Mouse (Mus musculus) midbrain, postnatal 0 days (tissue): Measurements from ENCODE around the gene Maml3. TPM values are rescaled to one million over a fixed set of nuclear protein-coding genes. Genes with fewer than 3 reads are reported as not detected.
A peak's percentile ranks its signal among the peaks of the same experiment; 100 is the strongest.

Experiments used
- ATAC-seq: fragments of 200-750 bp; cut with Nextera tagmentation; 2 replicates; pipeline ENCODE4 v1.8.0; 2017; ENCODE audit warnings: moderate number of reproducible peaks, mild to moderate bottlenecking, moderate TSS enrichment, moderate library complexity; ENCODE audit not compliant: low FRiP score
- DNase-seq: peaks from one replicate; pipeline ENCODE4 v3.0.0-alpha.2; 2015; ENCODE audit warnings: low spot score
- H3K27ac ChIP-seq: fragments of 300-500 bp; sonication (generic); 2 replicates; pipeline ENCODE4 v1.5.1; 2014; ENCODE audit warnings: low read depth, mild to moderate bottlenecking, low read length, mixed read lengths
- H3K27me3 ChIP-seq: fragments of 300-500 bp; sonication (generic); 2 replicates; pipeline ENCODE4 v1.6.1; 2014; ENCODE audit warnings: low read length, control low read depth, mixed read lengths; ENCODE audit not compliant: insufficient read depth
- H3K36me3 ChIP-seq: fragments of 300-500 bp; sonication (generic); 2 replicates; pipeline ENCODE4 v1.6.1; 2014; ENCODE audit warnings: low read length, control low read depth, mixed read lengths; ENCODE audit not compliant: insufficient read depth
- H3K4me1 ChIP-seq: fragments of 300-500 bp; sonication (generic); 2 replicates; pipeline ENCODE4 v1.6.1; 2014; ENCODE audit warnings: mild to moderate bottlenecking, control low read depth, antibody characterized with exemption, low read length, mixed read lengths; ENCODE audit not compliant: insufficient read depth
- H3K4me2 ChIP-seq: fragments of 300-500 bp; sonication (generic); 2 replicates; pipeline ENCODE4 v1.6.1; 2014; ENCODE audit warnings: low read depth, mild to moderate bottlenecking, low read length, mixed read lengths; ENCODE audit not compliant: poor library complexity, severe bottlenecking
- H3K4me3 ChIP-seq: fragments of 300-500 bp; sonication (generic); 2 replicates; pipeline ENCODE4 v1.5.1; 2014; ENCODE audit warnings: low read depth, mild to moderate bottlenecking, low read length, moderate library complexity
- H3K9ac ChIP-seq: fragments of 300-500 bp; sonication (generic); replicated peaks from 2 replicates; pipeline ENCODE4 v1.6.1; 2014; ENCODE audit warnings: mild to moderate bottlenecking, low read length, moderate library complexity, mixed read lengths; ENCODE audit not compliant: poor library complexity, severe bottlenecking
- H3K9me3 ChIP-seq: fragments of 300-500 bp; sonication (generic); 2 replicates; pipeline ENCODE4 v1.6.1; 2016; ENCODE audit warnings: low read length, control low read depth
- CTCF ChIP-seq: IDR thresholded peaks from 2 replicates; pipeline ENCODE4 v1.5.1; 2016; ENCODE audit warnings: antibody characterized with exemption, mild to moderate bottlenecking
- WGBS: fragments of 180-500 bp; shearing (Covaris S2); extraction: QIAGEN DNeasy Blood & Tissue Kit; methylation state at CpG from one replicate; pipeline ENCODE4 v1.1.7; 2014; 5-methylcytosine and 5-hydroxymethylcytosine counted together
- polyA plus RNA-seq: library from polyadenylated mRNA; unstranded; fragments of >200 nt; fragmentation: Nextera tagmentation; extraction: Ambion mirVana; gene quantifications from 2 replicates; pipeline ENCODE4 v1.2.1, GENCODE M21; 2015
- total RNA-seq: library from RNA; depleted of rRNA; stranded (reverse); fragments of >200 nt; gene quantifications from 2 replicates; pipeline ENCODE4 v1.2.3, GENCODE M21; 2014

Maml3 gene
- total and polyA plus RNA-seq, 2 experiments from 2014 or later = 3.9 to 20.2 TPM

DNA sequence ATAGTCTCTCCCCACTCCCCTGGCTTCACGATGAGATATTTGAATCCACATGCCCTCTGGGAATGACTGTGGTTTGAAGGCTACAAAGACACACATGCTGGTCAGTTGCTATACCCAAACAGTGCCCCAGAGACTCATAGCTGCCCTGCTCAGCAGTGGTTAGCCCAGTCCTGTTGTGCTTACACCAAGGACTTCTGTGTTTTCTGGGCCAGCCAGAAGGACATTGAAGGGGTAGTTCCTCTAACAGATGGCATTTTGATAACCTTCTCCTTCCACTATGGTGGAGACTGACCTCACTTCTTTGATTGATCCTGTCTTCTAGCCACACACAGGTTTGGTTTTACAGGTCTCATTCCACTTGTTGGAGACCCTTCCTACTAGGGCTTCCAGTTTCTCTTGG is 189.5 kb downstream of the Maml3 start:
- DNase-seq = no peak
- peak overlapping the region; percentile 44 for H3K27ac ChIP-seq
- TF ChIP-seq CTCF = no peak
- no peak for ATAC-seq
- H3K27me3 ChIP-seq = no peaks in the 10 kb centered on the region
- no peaks in the 10 kb centered on the region for H3K36me3 ChIP-seq
- H3K9ac ChIP-seq = no peak overlapping the region
- no peaks in the 10 kb centered on the region for H3K9me3 ChIP-seq
- 74% methylated on average over 1 of the region's 1 CpGs for WGBS
- no peak overlapping the region for H3K4me3 ChIP-seq
- no peak overlapping the region for H3K4me2 ChIP-seq
- H3K4me1 ChIP-seq = 0 out of 2 replicates have a peak, but pooled peaks cover 3% of the 10 kb centered on the region

DNA sequence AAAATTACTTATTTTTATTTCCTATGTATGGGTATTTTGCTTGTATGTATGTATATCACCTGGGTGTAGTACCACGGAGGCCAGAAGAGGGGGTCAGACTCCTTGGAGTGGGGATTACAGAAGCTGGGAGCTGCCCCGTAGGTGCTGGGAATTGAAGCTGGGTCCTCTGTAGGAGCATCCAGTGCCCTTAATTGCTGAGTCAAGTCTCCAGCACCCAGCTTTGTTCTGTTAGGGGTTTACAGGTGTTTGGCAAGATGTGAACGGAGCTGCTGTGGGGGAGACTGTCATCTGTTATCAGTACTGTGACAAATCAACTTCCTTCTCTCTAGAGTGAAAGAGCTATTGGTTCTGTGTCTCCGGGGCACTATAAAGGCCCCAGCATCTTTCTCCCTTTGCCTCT is 190.0 kb downstream of the Maml3 start:
- 90% methylated on average over 4 of the region's 4 CpGs for WGBS
- ATAC-seq = no peak

DNA sequence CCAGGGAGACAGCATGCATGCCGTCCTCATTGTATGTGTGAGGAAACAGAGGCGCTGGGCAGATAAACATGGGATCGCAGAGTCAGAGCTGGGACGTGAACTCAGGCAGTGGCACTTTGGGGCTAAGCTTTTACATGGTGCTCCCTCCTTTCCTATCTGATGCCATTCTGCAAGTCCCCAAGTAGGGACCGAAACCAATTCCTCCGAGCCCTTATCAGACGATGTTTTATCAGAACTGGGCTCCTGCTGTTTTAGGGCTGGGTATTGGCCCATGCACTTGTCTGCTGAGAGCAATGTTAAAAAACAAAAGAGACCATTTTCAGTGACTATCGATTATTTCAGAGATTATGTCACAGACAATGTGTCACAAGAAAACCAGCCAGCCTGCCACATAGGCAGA is 191.4 kb downstream of the Maml3 start:
- no peaks in the 10 kb centered on the region for H3K9me3 ChIP-seq
- WGBS = 76% methylated on average over 8 of the region's 8 CpGs
- DNase-seq = no peak
- H3K27ac ChIP-seq = no peak overlapping the region
- 0 out of 2 replicates have a peak, but pooled peaks cover 3% of the 10 kb centered on the region for H3K4me1 ChIP-seq
- H3K4me3 ChIP-seq = no peak overlapping the region
- no peak for TF ChIP-seq CTCF
- no peaks in the 10 kb centered on the region for H3K27me3 ChIP-seq
- H3K36me3 ChIP-seq = no peaks in the 10 kb centered on the region
- no peak overlapping the region for H3K9ac ChIP-seq
- no peak for ATAC-seq
- no peak overlapping the region for H3K4me2 ChIP-seq

More for the DNA sequence above, 190.0 kb downstream of the Maml3 start:
- Histone ChIP-seq H3K4me3 (no peak overlapping the region), H3K27me3 (no peaks in the 10 kb centered on the region), H3K36me3 (no peaks in the 10 kb centered on the region), H3K4me1 (0 out of 2 replicates have a peak, but pooled peaks cover 3% of the 10 kb centered on the region), H3K9me3 (no peaks in the 10 kb centered on the region), H3K9ac (no peak overlapping the region), H3K27ac (no peak overlapping the region), H3K4me2 (no peak overlapping the region)
- no peak for DNase-seq
- TF ChIP-seq CTCF = no peak

DNA sequence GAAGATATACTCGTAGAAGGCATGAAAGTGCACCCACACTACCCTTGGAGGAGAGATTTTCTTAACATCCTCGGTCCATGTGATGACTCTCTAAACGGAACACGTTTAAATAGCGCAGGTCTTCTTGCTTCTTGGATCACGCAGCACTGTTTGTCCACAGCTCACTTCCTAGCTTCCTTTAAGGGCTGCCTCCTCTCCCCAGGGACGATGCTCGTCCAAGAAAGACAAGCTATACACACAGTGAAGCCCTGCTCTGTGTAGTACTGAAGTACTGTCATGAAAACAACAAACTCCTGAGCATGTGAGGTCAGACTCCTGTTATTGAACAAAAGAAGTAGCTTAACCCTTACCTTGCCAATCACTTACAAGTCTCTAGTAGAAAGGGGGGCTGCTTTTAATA is 192.7 kb downstream of the Maml3 start:
- H3K27ac ChIP-seq = no peak overlapping the region
- H3K4me1 ChIP-seq = 0 out of 2 replicates have a peak, but pooled peaks cover 3% of the 10 kb centered on the region
- no peak overlapping the region for H3K9ac ChIP-seq
- peak; percentile 45 for DNase-seq
- H3K9me3 ChIP-seq = no peaks in the 10 kb centered on the region
- no peak for TF ChIP-seq CTCF
- H3K4me3 ChIP-seq = no peak overlapping the region
- no peak for ATAC-seq
- WGBS = 51% methylated on average over 8 of the region's 8 CpGs
- no peaks in the 10 kb centered on the region for H3K27me3 ChIP-seq
- H3K4me2 ChIP-seq = no peak overlapping the region
- no peaks in the 10 kb centered on the region for H3K36me3 ChIP-seq

DNA sequence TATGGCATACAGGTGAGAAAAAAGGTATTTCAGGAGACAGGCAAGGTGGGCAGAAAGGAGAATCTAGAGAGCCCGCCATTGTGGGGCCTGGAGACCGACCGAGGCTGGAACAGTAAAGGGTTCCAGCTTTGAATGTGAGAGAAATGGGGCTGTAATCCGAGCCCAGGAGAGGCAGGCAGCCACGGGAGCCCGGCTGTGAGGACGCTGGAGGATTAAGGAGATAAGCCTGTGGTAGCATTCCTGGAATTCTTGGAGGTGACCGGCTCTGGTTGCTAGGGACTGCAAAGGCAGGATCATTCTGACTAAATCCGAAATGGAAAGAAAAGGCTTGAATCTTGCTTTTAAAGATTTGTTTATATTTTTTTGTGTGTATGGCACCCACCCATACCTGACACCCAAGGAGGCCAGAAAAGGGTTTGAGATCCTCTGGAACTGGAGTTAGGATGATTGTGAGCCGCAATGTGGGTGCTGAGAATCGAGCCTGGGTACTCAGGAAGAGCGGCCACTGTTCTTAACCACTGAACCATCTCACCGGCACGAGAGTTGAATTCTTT is 196.4 kb downstream of the Maml3 start:
- DNase-seq (no peak), ATAC-seq (no peak)
- peaks cover 6% of the 10 kb centered on the region; the same call in 1 of the 2 replicates for H3K4me1 ChIP-seq
- H3K4me2 ChIP-seq = no peak overlapping the region
- WGBS = 17% methylated on average over 14 of the region's 14 CpGs
- no peak for TF ChIP-seq CTCF
- H3K27me3 ChIP-seq = no peaks in the 10 kb centered on the region
- no peaks in the 10 kb centered on the region for H3K9me3 ChIP-seq
- H3K36me3 ChIP-seq = no peaks in the 10 kb centered on the region
- no peak overlapping the region for H3K4me3 ChIP-seq
- no peak overlapping the region for H3K9ac ChIP-seq
- no peak overlapping the region for H3K27ac ChIP-seq

DNA sequence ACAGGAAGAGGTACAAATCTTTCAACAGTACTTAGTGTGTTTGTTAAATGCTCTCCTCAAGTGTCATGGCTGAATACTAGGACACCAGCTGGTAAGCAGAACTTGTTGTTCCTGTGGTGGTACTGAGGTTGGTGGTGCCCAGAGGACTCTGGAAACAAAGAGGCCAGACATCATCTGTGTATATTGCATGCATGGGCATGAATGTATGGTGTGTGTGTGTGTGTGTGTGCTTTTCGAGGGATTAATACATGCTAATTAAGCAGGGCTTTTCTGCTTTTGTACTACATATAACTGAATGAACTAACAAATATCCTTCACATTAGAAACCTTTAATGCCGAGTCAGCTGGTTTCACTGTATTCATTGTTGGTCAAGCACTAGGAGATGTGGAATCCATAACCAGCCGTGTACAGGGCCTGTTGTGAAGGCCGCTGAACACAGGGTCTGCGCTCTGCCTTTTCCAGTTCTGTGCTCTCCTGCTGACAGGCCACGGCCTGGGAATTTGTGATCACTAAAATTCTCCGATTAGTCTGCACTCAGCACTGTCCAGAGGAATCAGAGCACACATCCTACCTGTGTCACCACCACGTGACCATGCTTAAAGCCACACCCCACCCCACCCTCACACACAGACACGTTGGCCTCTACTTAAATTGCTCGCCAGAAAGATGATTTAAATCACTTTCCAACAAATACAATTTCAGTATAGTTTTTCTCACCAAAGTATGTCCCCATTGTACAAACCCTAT is 197.6 kb downstream of the Maml3 start:
- Histone ChIP-seq H3K4me3 (no peak overlapping the region), H3K27ac (no peak overlapping the region), H3K27me3 (no peaks in the 10 kb centered on the region), H3K9me3 (no peaks in the 10 kb centered on the region), H3K4me2 (no peak overlapping the region), H3K4me1 (peaks cover 6% of the 10 kb centered on the region; the same call in 1 of the 2 replicates), H3K36me3 (no peaks in the 10 kb centered on the region), H3K9ac (no peak overlapping the region)
- TF ChIP-seq CTCF = no peak
- DNase-seq (no peak), ATAC-seq (no peak)
- 37% methylated on average over 10 of the region's 10 CpGs for WGBS
